Mouse (Mus musculus): Measurements from ENCODE around the gene Banf1. TPM values are rescaled to one million over a fixed set of nuclear protein-coding genes. Genes with fewer than 3 reads are reported as not detected.

The Banf1 gene
- polyA plus RNA-seq, 1 experiment from 2014 or later, result 164 TPM

DNA sequence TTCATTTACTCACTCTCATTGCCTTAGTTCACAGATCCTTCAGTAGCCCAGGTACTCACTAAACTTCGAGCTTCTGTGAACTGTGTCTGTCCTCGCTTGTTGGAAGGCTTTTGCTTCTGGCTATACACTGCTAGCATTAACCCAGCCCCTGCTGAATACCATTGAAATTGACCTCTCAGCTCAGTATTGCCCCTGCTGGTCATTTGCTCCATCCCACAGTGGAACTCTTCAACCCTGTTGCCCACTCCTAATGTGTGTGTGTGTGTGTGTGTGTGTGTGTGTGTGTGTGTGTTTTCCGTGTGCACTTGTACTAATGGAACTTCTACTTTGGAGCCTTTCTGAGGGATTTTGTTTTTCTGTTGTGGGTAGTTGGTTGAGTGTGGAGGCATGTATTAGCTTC is 4.0 kb upstream of the Banf1 start:
- peaks cover 40% of the 10 kb centered on the region for H3K36me3 ChIP-seq (replicated peaks; ENCODE audit: insufficient read depth, low read length)
- WGBS (ENCODE audit: insufficient replicate concordance), result 91% methylated on average over 3 of the region's 3 CpGs
- TF ChIP-seq CTCF (IDR thresholded peaks at IDR 0.05; ENCODE audit: low read depth) (peak; percentile 40), EP300 (IDR thresholded peaks at IDR 0.05; ENCODE audit: low read depth) (no peak)

DNA sequence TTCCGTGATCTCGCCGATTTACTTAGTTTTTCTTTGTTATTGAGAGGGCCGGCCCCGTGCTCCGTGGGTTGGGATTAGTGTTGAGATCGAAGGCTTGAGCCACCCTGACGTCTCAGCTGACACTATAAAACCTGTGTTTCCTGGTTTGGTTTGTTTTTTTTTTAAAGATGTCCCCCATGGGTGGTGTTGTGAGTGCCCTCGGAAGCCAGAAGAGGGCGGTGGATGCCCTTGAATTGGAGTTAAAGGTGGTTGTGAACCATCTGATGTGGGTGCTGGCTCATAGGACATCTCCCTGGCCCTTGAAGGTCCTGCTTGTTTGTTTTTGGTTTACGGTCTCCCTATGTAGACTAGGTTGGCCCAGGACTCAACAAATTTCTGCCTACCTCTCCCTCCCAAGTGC is 487 bp upstream of the Banf1 start:
- Histone ChIP-seq H3K27me3 (ENCODE audit: insufficient read depth, low read length) (no peaks in the 10 kb centered on the region), H3K27ac (ENCODE audit: low read depth) (peak overlapping the region; percentile 97), H3K4me1 (ENCODE audit: insufficient read depth) (peaks cover 16% of the 10 kb centered on the region), H3K36me3 (replicated peaks; ENCODE audit: insufficient read depth, low read length) (peaks cover 44% of the 10 kb centered on the region), H3K4me3 (ENCODE audit: low read depth, low read length) (peak overlapping the region; percentile 71), H3K9me3 (ENCODE audit: low read length) (no peaks in the 10 kb centered on the region), H3K4me2 (ENCODE audit: low read depth, low read length) (peak overlapping the region; percentile 98), H3K9ac (replicated peaks) (peak overlapping the region; percentile 79)
- peak; percentile 53 for TF ChIP-seq CTCF (IDR thresholded peaks at IDR 0.05; ENCODE audit: low read depth)
- no peak for TF ChIP-seq EP300 (IDR thresholded peaks at IDR 0.05; ENCODE audit: low read depth)
- ATAC-seq, result no peak
- whole genome bisulfite sequencing (ENCODE audit: insufficient replicate concordance), result 7% methylated on average over 11 of the region's 11 CpGs
- DNase-seq, result peak; percentile 32

More for the DNA sequence above, 4.0 kb upstream of the Banf1 start:
- no peak overlapping the region for H3K9ac ChIP-seq (replicated peaks)
- H3K27ac ChIP-seq (ENCODE audit: low read depth), result no peak overlapping the region
- no peak overlapping the region for H3K4me2 ChIP-seq (ENCODE audit: low read depth, low read length)
- no peak for ATAC-seq
- no peak for DNase-seq
- peaks cover 11% of the 10 kb centered on the region for H3K4me1 ChIP-seq (ENCODE audit: insufficient read depth)
- H3K4me3 ChIP-seq (ENCODE audit: low read depth, low read length), result no peak overlapping the region
- no peaks in the 10 kb centered on the region for H3K27me3 ChIP-seq (ENCODE audit: insufficient read depth, low read length)
- no peaks in the 10 kb centered on the region for H3K9me3 ChIP-seq (ENCODE audit: low read length)

DNA sequence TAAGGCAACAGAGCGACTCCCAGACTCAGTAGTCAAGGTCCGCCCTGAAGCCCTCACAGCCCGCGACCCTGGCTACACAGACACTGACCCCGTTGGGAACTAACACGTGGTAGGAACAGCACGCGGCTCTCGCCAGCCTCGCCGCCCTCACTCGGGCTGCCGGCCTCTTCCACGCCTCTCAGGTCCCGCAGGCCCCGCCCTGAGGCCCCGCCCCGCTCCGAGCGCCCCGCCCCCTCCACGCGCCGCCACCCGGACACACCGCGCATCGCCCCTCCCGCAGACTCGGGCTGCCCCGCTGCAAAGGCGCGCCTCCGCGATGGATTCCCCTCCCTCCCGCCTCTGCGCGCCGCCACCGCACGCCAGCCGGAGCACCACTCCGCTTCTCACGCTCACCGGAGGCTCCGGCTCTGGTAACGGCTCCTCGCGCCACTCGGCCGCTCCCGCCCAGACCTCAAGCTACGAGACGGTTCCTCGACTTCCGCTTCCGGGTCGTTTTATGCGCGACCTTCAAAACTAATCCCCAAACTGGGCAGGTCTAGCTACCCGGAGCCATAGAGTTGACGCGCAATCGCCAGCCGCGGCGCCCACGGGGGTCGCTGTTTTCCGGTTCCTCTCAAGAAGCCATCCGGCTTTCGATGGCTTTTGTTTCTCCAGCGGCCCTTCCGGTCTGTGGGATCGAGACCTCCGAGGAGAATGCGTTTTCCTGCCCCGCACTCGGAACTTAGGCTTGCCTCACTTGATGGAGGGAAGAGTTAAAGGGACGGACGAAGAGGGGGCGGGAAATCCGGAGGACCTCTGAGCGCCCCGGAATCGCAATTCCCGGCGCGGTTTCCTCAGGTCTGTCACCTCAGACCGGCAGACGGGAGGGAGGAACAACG is 554 bp downstream of the Banf1 start, which contains the start of gene Eif1ad:
Eif1ad (plus strand) TSS at position 567 of the 878 bp plus-strand sequence.
- Histone ChIP-seq H3K9me3 (ENCODE audit: low read length) (no peaks in the 10 kb centered on the region), H3K27me3 (ENCODE audit: insufficient read depth, low read length) (no peaks in the 10 kb centered on the region), H3K4me3 (ENCODE audit: low read depth, low read length) (peak within 1 kb of the TSS; percentile 71), H3K27ac (ENCODE audit: low read depth) (peak within 1 kb of the TSS; percentile 97), H3K4me1 (ENCODE audit: insufficient read depth) (peaks cover 16% of the 10 kb centered on the region), H3K36me3 (replicated peaks; ENCODE audit: insufficient read depth, low read length) (peaks cover 35% of the 10 kb centered on the region), H3K4me2 (ENCODE audit: low read depth, low read length) (peak within 1 kb of the TSS; percentile 98), H3K9ac (replicated peaks) (peak within 1 kb of the TSS; percentile 79)
- ATAC-seq, result peak; percentile 95
- 1% methylated on average over 71 of the region's 92 CpGs for WGBS (ENCODE audit: insufficient replicate concordance)
- TF ChIP-seq EP300 (IDR thresholded peaks at IDR 0.05; ENCODE audit: low read depth) (peak; percentile 87), CTCF (IDR thresholded peaks at IDR 0.05; ENCODE audit: low read depth) (peak; percentile 40)
- DNase-seq, result peak; percentile 97

DNA sequence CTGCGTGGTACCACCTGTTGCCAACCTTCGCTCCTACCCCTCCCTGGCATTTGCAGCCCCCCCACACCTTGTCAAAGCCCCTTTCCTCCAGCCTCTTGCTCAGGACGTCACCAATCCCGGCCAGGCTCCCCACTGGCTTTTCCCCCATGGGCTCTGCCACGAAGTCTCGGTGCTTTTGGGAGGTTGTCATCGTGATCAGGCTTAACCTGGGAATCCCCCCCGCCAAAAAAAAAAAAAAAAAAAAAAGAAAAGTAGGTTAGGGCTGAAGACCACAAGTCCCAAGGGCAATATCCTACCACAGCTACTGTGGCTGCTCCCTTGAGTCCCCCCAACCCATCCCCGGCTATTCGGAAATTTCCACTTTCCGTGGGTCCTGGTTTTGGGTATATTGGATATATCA is 1.2 kb downstream of the Banf1 start:
- peak overlapping the region; percentile 71 for H3K4me3 ChIP-seq (ENCODE audit: low read depth, low read length)
- TF ChIP-seq EP300 (IDR thresholded peaks at IDR 0.05; ENCODE audit: low read depth) (no peak), CTCF (IDR thresholded peaks at IDR 0.05; ENCODE audit: low read depth) (no peak)
- H3K4me1 ChIP-seq (ENCODE audit: insufficient read depth), result peaks cover 16% of the 10 kb centered on the region
- peak overlapping the region; percentile 97 for H3K27ac ChIP-seq (ENCODE audit: low read depth)
- ATAC-seq, result no peak
- H3K9me3 ChIP-seq (ENCODE audit: low read length), result no peaks in the 10 kb centered on the region
- 8% methylated on average over 11 of the region's 11 CpGs for WGBS (ENCODE audit: insufficient replicate concordance)
- peak overlapping the region; percentile 79 for H3K9ac ChIP-seq (replicated peaks)
- peak overlapping the region; percentile 98 for H3K4me2 ChIP-seq (ENCODE audit: low read depth, low read length)
- peaks cover 31% of the 10 kb centered on the region for H3K36me3 ChIP-seq (replicated peaks; ENCODE audit: insufficient read depth, low read length)
- H3K27me3 ChIP-seq (ENCODE audit: insufficient read depth, low read length), result no peaks in the 10 kb centered on the region
- no peak for DNase-seq

DNA sequence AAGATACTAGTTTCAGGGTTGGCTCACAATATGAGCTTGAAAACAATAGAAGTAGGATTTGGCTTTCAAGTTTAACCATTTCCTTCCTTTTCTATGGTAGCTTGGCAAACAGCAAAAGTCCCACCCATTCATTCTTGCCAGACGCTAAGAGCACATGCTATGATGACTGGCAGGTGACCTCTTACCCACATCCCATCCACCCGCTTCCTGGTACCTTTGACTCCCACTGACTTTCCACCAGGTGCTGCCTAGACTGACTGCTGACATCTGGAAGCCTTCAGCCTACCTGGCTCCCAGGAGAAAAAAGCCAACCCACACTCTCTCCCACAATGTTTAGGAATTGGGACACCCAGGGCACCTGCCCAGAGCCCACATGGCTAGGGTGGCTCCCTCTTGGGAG is 2.8 kb downstream of the Banf1 start:
- DNase-seq (no peak), ATAC-seq (no peak)
- Histone ChIP-seq H3K27ac (ENCODE audit: low read depth) (no peak overlapping the region), H3K36me3 (replicated peaks; ENCODE audit: insufficient read depth, low read length) (peaks cover 14% of the 10 kb centered on the region), H3K9ac (replicated peaks) (no peak overlapping the region), H3K4me1 (ENCODE audit: insufficient read depth) (peaks cover 16% of the 10 kb centered on the region), H3K27me3 (ENCODE audit: insufficient read depth, low read length) (no peaks in the 10 kb centered on the region), H3K4me2 (ENCODE audit: low read depth, low read length) (no peak overlapping the region), H3K4me3 (ENCODE audit: low read depth, low read length) (no peak overlapping the region), H3K9me3 (ENCODE audit: low read length) (no peaks in the 10 kb centered on the region)
- TF ChIP-seq EP300 (IDR thresholded peaks at IDR 0.05; ENCODE audit: low read depth) (no peak), CTCF (IDR thresholded peaks at IDR 0.05; ENCODE audit: low read depth) (no peak)
- WGBS (ENCODE audit: insufficient replicate concordance), result 69% methylated on average over 2 of the region's 2 CpGs

DNA sequence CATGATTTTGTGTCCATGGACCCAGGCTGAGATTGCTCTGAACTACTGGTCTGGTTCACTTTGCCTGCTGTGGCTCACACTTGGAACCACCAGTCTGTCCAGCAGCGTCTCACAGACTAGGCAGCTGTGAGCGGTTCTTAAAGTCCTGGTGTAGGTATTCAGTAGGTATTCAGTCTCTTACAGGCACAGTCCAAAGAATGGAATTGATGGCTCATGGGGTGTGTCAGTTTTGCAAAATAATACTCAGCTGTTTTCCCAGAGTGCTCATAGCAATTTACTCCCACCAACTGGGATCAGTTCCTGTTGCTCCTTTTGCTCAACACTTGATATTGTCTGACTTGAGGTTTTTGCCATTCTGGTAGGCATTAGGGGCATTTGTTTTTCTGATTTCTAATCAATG is 4.8 kb downstream of the Banf1 start:
- Histone ChIP-seq H3K9me3 (ENCODE audit: low read length) (no peaks in the 10 kb centered on the region), H3K4me2 (ENCODE audit: low read depth, low read length) (no peak overlapping the region), H3K36me3 (replicated peaks; ENCODE audit: insufficient read depth, low read length) (peaks cover 7% of the 10 kb centered on the region), H3K4me3 (ENCODE audit: low read depth, low read length) (no peak overlapping the region), H3K27ac (ENCODE audit: low read depth) (no peak overlapping the region), H3K27me3 (ENCODE audit: insufficient read depth, low read length) (no peaks in the 10 kb centered on the region), H3K4me1 (ENCODE audit: insufficient read depth) (peaks cover 6% of the 10 kb centered on the region), H3K9ac (replicated peaks) (no peak overlapping the region)
- ATAC-seq (no peak), DNase-seq (no peak)
- WGBS (ENCODE audit: insufficient replicate concordance), result 83% methylated on average over 2 of the region's 2 CpGs
- TF ChIP-seq EP300 (IDR thresholded peaks at IDR 0.05; ENCODE audit: low read depth), result no peak
- TF ChIP-seq CTCF (IDR thresholded peaks at IDR 0.05; ENCODE audit: low read depth), result no peak

Data from liver, postnatal 0 days (tissue).